Mouse (Mus musculus) liver, embryonic 13.5 days (tissue): ENCODE results near the gene Glb1. TPM values are rescaled to one million over a fixed set of nuclear protein-coding genes. Genes with fewer than 3 reads are reported as not detected.
"Not testable (repeated sequence)": the region's sequence is repeated elsewhere in the genome, so short reads cannot be mapped to it uniquely, and the experiment has no call there.

Experiments
- ATAC-seq: fragments of 200-750 bp; cut with Nextera tagmentation; 2 replicates; pipeline ENCODE4 v1.8.0; 2017; ENCODE audit warnings: low read depth, mild to moderate bottlenecking, moderate number of reproducible peaks, moderate library complexity
- DNase-seq: peaks from one replicate; pipeline ENCODE4 v3.0.0; 2022
- H3K27ac ChIP-seq: fragments of 300-500 bp; sonication (generic); 2 replicates; pipeline ENCODE4 v1.5.1; 2015; ENCODE audit warnings: moderate library complexity, mild to moderate bottlenecking, inconsistent platforms
- H3K27me3 ChIP-seq: fragments of 300-500 bp; sonication (generic); 2 replicates; pipeline ENCODE4 v1.6.1; 2015; ENCODE audit warnings: mild to moderate bottlenecking, inconsistent platforms
- H3K36me3 ChIP-seq: fragments of 300-500 bp; sonication (generic); 2 replicates; pipeline ENCODE4 v1.6.1; 2015; ENCODE audit warnings: mild to moderate bottlenecking, inconsistent platforms
- H3K4me1 ChIP-seq: fragments of 300-500 bp; sonication (generic); replicated peaks from 2 replicates; pipeline ENCODE4 v1.6.1; 2015; ENCODE audit warnings: inconsistent platforms
- H3K4me2 ChIP-seq: fragments of 300-500 bp; sonication (generic); 2 replicates; pipeline ENCODE4 v1.6.1; 2015; ENCODE audit warnings: inconsistent platforms, mild to moderate bottlenecking, moderate library complexity
- H3K4me3 ChIP-seq: fragments of 300-500 bp; sonication (generic); replicated peaks from 2 replicates; pipeline ENCODE4 v1.5.1; 2015; ENCODE audit warnings: mild to moderate bottlenecking, inconsistent platforms
- H3K9ac ChIP-seq: fragments of 300-500 bp; sonication (generic); 2 replicates; pipeline ENCODE4 v1.6.1; 2015; ENCODE audit warnings: mild to moderate bottlenecking, inconsistent platforms
- H3K9me3 ChIP-seq: fragments of 300-500 bp; sonication (generic); replicated peaks from 2 replicates; pipeline ENCODE4 v1.6.1; 2016; ENCODE audit warnings: inconsistent platforms
- WGBS: fragments of 180-500 bp; shearing (Covaris S2); methylation state at CpG from one replicate; pipeline ENCODE4 v1.1.7; 2015; ENCODE audit not compliant: insufficient replicate concordance; 5-methylcytosine and 5-hydroxymethylcytosine counted together
- polyA plus RNA-seq: library from polyadenylated mRNA; unstranded; fragments of >200 nt; fragmentation: Nextera tagmentation; extraction: Ambion mirVana; gene quantifications from 2 replicates; pipeline ENCODE4 v1.2.1, GENCODE M21; 2015

Glb1 gene
- 13.2 and 14.6 TPM in 2 replicates for polyA plus RNA-seq

DNA sequence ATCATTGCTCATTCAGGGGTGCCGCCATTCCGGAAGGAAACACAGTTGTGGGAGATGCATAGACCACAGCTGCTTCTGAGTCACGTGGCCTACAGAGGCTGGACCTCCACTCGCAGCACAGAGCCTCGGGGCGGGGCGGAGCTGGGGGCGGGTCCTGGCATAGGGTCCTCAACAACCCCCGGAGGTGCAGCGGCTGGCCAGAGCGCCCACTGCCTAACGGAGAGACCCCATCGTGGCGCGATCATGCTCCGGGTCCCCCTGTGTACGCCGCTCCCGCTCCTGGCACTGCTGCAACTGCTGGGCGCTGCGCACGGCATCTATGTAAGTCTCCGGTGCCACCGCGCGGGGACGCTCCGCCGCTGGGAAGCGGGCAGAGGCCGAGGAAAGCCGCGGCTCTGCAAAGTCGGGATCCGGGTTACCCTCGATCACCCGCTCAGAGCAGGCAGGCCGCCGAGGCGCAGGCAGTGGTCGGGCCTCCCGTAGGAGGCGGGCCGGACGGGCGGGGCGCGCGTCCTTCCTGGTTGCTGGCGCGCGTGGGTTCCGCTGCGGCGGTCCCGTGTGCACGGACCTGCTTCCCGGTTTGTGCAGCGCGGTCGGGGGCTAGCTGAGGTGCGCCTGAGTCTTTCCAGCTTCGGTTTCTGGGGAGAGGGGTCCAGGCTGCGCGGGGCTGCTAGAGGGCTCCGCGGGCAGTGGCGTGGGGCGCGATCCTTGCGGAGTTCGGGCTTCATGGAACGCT is at the start of gene Glb1, which contains the start of gene Tmppe:
Gene Glb1, plus strand, starts transcription at position 128 of the 736 bp plus-strand sequence.
Gene Tmppe, plus strand, starts transcription at position 157 of the 736 bp plus-strand sequence.
- H3K9me3 ChIP-seq, result no peaks in the 10 kb centered on the region
- peak; percentile 89 for ATAC-seq
- WGBS, result under 1% methylated on average over 73 of the region's 73 CpGs
- H3K36me3 ChIP-seq, result peaks cover 23% of the 10 kb centered on the region
- H3K27ac ChIP-seq, result peak within 1 kb of the TSS; percentile 81
- peak within 1 kb of the TSS; percentile 91 for H3K4me2 ChIP-seq
- peak within 1 kb of the TSS; percentile 85 for H3K9ac ChIP-seq
- no peaks in the 10 kb centered on the region for H3K27me3 ChIP-seq
- peaks cover 32% of the 10 kb centered on the region for H3K4me1 ChIP-seq
- H3K4me3 ChIP-seq, result peak within 1 kb of the TSS; percentile 81
- DNase-seq, result peak; percentile 78

DNA sequence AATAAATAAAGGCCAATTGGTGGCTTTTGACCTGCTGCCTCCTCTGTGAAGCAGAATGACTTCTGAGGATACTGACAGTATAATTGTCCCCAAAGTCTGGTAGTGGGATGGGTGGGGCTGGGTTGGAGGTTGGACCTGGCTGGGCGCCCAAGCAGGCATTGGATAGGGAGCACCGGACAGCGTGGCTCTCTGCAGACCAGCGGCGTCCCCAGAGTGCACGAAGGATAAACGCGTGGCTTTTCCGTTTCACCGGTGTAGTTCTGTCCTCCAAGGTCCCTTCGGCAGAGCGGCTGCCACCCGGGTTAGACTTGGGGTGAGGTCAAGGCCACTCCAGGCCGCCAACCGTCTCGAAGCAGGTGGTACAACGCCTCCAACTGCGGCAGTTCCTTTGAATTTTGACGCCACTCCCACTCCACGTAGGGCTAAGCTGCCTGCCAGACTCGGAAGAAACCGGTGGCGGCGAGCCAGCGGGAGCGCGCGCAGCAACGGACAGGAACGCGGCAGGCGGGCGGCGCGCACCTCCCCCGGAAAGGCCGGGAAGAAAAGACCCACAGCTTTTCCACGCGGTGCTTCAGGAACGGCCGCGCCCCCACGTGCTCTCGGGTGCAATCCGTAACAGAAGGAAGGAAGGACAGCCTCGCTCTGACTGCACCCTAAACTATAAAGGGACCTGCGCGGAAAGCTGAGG is 32.9 kb upstream of the Glb1 start:
- peak overlapping the region; percentile 53 for H3K9ac ChIP-seq
- H3K9me3 ChIP-seq, result no peaks in the 10 kb centered on the region
- H3K27me3 ChIP-seq, result peaks cover 15% of the 10 kb centered on the region; the same call in 1 of the 2 replicates
- ATAC-seq (peak; percentile 59; the same call in 1 of the 2 replicates), DNase-seq (peak; percentile 25)
- peak overlapping the region; percentile 46 for H3K4me3 ChIP-seq
- H3K4me2 ChIP-seq, result peak overlapping the region; percentile 66
- WGBS, result 1% methylated on average over 48 of the region's 48 CpGs
- no peak overlapping the region for H3K27ac ChIP-seq
- H3K36me3 ChIP-seq, result no peaks in the 10 kb centered on the region
- peaks cover 3% of the 10 kb centered on the region; the same call in 1 of the 2 replicates for H3K4me1 ChIP-seq

GRCm38 (mm10) chr9:114368471-114368858 is 32.4 kb upstream of the Glb1 start:
- WGBS, result 10% methylated on average over 12 of the region's 12 CpGs
- ATAC-seq (no peak), DNase-seq (no peak)
- peaks cover 3% of the 10 kb centered on the region; the same call in 1 of the 2 replicates for H3K4me1 ChIP-seq
- peak overlapping the region; percentile 46 for H3K4me3 ChIP-seq
- H3K9me3 ChIP-seq, result no peaks in the 10 kb centered on the region
- H3K4me2 ChIP-seq, result peak overlapping the region; percentile 66
- H3K27me3 ChIP-seq, result peaks cover 15% of the 10 kb centered on the region; the same call in 1 of the 2 replicates
- H3K9ac ChIP-seq, result peak overlapping the region; percentile 53
- no peaks in the 10 kb centered on the region for H3K36me3 ChIP-seq
- H3K27ac ChIP-seq, result no peak overlapping the region

GRCm38 (mm10) chr9:114369389-114369788 is 31.5 kb upstream of the Glb1 start:
- not testable (repeated sequence) for H3K36me3 ChIP-seq, DNase-seq, H3K27ac ChIP-seq, H3K4me3 ChIP-seq, H3K9ac ChIP-seq, H3K4me2 ChIP-seq, H3K4me1 ChIP-seq, ATAC-seq, H3K9me3 ChIP-seq
- 47% methylated on average over 5 of the region's 5 CpGs for WGBS
- peaks cover 15% of the 10 kb centered on the region; the same call in 1 of the 2 replicates for H3K27me3 ChIP-seq

GRCm38 (mm10) chr9:114371717-114372116 is 29.2 kb upstream of the Glb1 start:
- ATAC-seq, H3K4me3 ChIP-seq, H3K9me3 ChIP-seq, H3K4me2 ChIP-seq, H3K4me1 ChIP-seq, H3K36me3 ChIP-seq, H3K9ac ChIP-seq, DNase-seq, H3K27ac ChIP-seq: not testable (repeated sequence)
- peaks cover 12% of the 10 kb centered on the region; the same call in 1 of the 2 replicates for H3K27me3 ChIP-seq
- WGBS, result 22% methylated on average over 5 of the region's 5 CpGs

DNA sequence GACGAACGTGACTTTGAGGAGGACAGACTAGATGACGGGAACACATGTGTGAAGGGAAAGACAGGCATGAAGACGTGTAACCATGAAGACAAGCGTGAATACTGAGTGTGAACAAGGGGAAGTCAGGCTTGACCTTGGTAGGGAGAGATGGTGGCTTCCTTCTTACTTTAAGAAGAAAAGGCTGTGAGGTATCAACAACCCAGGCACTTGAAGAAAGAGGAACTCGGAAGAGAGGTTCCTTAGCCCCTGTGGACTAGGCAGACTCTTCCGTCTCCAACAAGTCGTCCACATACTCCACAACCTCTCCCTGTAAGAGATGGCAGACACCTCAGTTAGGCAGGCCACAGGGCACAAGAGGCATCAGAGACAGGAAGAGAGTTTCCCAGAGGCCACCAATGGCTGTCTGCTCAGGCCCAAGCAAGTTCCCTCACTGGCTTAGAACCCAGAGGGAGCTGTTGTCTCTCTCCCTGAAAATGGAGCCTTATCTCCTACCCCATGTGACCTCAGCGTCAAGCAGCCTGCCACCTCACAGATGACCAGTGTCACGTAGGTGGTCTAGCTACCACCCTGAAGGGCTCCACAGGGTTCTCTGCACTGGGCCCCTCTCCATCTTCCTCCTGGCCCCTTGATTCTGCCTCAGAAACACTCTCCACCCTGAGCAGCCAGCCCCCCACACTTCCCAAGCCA is 25.5 kb upstream of the Glb1 start:
- WGBS, result 59% methylated on average over 10 of the region's 10 CpGs
- Histone ChIP-seq H3K9me3 (no peaks in the 10 kb centered on the region), H3K4me1 (no peaks in the 10 kb centered on the region), H3K27me3 (no peaks in the 10 kb centered on the region), H3K9ac (no peak overlapping the region), H3K27ac (no peak overlapping the region), H3K4me2 (no peak overlapping the region), H3K4me3 (no peak overlapping the region), H3K36me3 (peaks cover 26% of the 10 kb centered on the region; the same call in 1 of the 2 replicates)
- DNase-seq (no peak), ATAC-seq (no peak)

- Histone ChIP-seq H3K9me3 (no peaks in the 10 kb centered on the region), H3K27ac (no peak overlapping the region), H3K4me1 (no peaks in the 10 kb centered on the region), H3K27me3 (no peaks in the 10 kb centered on the region), H3K4me3 (no peak overlapping the region), H3K36me3 (peaks cover 26% of the 10 kb centered on the region; the same call in 1 of the 2 replicates), H3K9ac (no peak overlapping the region), H3K4me2 (no peak overlapping the region)
- DNase-seq, result no peak
- WGBS, result 82% methylated on average over 10 of the region's 10 CpGs
- no peak for ATAC-seq
These were observed 23.7 kb upstream of the Glb1 start for GRCm38 (mm10) chr9:114377168-114377567.

GRCm38 (mm10) chr9:114379871-114380270 is 21.0 kb upstream of the Glb1 start:
- H3K27ac ChIP-seq, result no peak overlapping the region
- ATAC-seq, result no peak

DNA sequence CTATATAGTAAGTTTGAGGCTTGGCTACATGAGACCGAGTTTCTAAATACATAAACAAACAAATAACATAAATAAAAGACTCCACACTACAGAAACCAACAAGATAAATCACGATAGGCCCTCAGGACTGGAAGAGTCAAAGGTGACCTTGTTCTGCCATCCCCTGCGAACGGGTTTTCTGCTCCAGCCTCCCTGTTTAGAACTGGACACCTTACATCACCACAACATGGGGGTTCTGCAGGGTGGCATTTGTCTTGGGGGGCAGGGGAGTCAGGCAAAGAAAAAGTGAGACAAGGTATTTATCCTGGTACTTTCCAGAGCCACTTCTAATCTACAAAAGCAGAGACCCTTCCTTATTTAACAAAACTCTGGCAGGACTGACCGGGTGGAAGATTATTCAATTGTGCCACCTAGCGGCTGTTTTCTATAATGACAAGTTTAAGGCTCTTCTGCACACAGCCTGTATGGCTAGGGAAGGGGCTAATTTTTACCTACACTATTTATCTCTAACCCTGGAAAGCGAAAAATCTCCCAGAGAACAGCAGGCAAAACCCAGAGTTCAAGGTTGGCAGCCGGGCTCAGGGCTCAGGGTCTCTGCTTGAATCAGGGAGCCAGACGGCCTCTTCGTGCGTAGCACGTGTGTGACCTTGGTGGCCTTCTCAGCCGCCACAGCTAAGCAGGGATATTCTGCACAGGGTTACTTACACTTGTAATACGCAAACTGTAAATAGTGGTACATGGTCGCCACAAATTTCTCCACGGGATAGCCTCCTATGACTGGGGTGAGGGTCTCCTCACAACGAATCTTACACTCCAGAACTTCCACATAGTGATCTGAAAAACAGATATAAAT is 19.8 kb upstream of the Glb1 start:
- Histone ChIP-seq H3K4me2 (no peak overlapping the region), H3K9ac (no peak overlapping the region), H3K4me1 (no peaks in the 10 kb centered on the region), H3K27ac (no peak overlapping the region), H3K9me3 (no peaks in the 10 kb centered on the region), H3K4me3 (no peak overlapping the region), H3K27me3 (no peaks in the 10 kb centered on the region), H3K36me3 (peaks cover 36% of the 10 kb centered on the region; the same call in 1 of the 2 replicates)
- 61% methylated on average over 17 of the region's 17 CpGs for WGBS
- ATAC-seq, result peak; percentile 45; the same call in 1 of the 2 replicates
- no peak for DNase-seq

More at GRCm38 (mm10) chr9:114379871-114380270, 21.0 kb upstream of the Glb1 start:
- no peaks in the 10 kb centered on the region for H3K4me1 ChIP-seq
- H3K9ac ChIP-seq, result no peak overlapping the region
- H3K36me3 ChIP-seq, result peaks cover 39% of the 10 kb centered on the region; the same call in 1 of the 2 replicates
- no peaks in the 10 kb centered on the region for H3K27me3 ChIP-seq
- no peaks in the 10 kb centered on the region for H3K9me3 ChIP-seq
- no peak overlapping the region for H3K4me2 ChIP-seq
- 83% methylated on average over 12 of the region's 12 CpGs for WGBS
- DNase-seq, result no peak
- no peak overlapping the region for H3K4me3 ChIP-seq

DNA sequence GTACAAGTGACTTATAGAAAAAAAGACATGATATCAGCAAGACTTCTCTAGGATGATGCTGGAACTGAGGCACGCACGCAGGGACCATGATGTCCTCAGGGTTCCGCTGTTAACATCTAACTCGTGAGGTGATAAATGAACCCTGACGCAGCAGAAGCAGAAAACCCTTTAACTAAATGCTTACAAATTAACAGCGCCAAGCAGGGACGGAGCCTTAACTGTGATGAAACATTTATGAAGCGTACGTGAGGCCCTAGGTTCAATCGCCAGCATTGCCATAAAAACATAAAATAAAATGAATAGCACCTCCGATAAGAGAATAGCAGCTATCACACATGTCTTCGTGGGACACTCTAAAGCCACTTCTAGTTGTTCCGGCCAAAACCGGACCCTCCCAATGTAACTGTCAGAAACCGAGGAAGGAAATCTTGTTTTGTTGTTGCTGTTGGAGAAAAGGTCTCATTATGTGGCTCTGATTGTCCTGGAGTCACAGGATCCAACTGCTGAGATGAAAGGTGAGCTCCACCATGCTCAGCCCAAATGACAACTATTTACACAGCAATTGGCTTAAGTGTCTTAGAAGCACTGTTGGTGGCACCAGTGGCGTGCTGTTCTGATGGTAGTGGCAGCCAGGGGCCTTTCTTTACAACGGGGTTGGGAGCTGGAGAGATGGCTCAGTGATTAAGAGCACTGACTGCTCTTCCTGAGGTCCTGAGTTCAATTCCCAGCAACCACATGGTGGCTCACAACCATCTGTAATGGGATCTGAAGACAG is 17.8 kb upstream of the Glb1 start:
- no peaks in the 10 kb centered on the region for H3K4me1 ChIP-seq
- DNase-seq (no peak), ATAC-seq (no peak)
- no peaks in the 10 kb centered on the region for H3K9me3 ChIP-seq
- no peak overlapping the region for H3K4me2 ChIP-seq
- no peaks in the 10 kb centered on the region for H3K27me3 ChIP-seq
- no peak overlapping the region for H3K9ac ChIP-seq
- no peak overlapping the region for H3K27ac ChIP-seq
- 81% methylated on average over 17 of the region's 17 CpGs for WGBS
- no peak overlapping the region for H3K4me3 ChIP-seq
- H3K36me3 ChIP-seq, result peaks cover 26% of the 10 kb centered on the region; the same call in 1 of the 2 replicates
